Mouse (Mus musculus) G1E (cell line): Measurements from ENCODE around the gene Arhgef10l. TPM values are rescaled to one million over a fixed set of nuclear protein-coding genes. Genes with fewer than 3 reads are reported as not detected.

Experiments used
- ATAC-seq: 2 replicates; pipeline ENCODE4 v1.8.0; 2016; ENCODE audit warnings: mild to moderate bottlenecking; ENCODE audit not compliant: insufficient number of reproducible peaks, poor library complexity, low FRiP score, severe bottlenecking; ENCODE audit errors: extremely low read depth
- DNase-seq: peaks from one replicate; pipeline ENCODE4 v3.0.0; 2012; ENCODE audit warnings: low spot score
- H3K27me3 ChIP-seq: 2 replicates; pipeline ENCODE4 v1.6.1; 2012; ENCODE audit warnings: mild to moderate bottlenecking, low read length, inconsistent platforms; ENCODE audit not compliant: insufficient read depth
- H3K36me3 ChIP-seq: replicated peaks from 2 replicates; pipeline ENCODE3; 2012; ENCODE audit warnings: mild to moderate bottlenecking, inconsistent platforms
- H3K4me1 ChIP-seq: 2 replicates; pipeline ENCODE4 v1.6.1; 2012; ENCODE audit warnings: low read depth, low read length, inconsistent platforms, mixed read lengths; ENCODE audit not compliant: insufficient read depth
- H3K4me3 ChIP-seq: 2 replicates; pipeline ENCODE4 v1.5.1; 2012; ENCODE audit warnings: low read depth, mild to moderate bottlenecking, inconsistent platforms, low read length, moderate library complexity, mixed read lengths
- H3K9me3 ChIP-seq: replicated peaks from 2 replicates; pipeline ENCODE4 v1.6.1; 2012; ENCODE audit warnings: inconsistent platforms
- CTCF ChIP-seq: IDR thresholded peaks from 2 replicates; pipeline ENCODE4 v1.5.1; 2012; ENCODE audit warnings: low read depth, low read length, inconsistent platforms, mixed read lengths
- GATA1 ChIP-seq: IDR thresholded peaks from 2 replicates; pipeline ENCODE4 v1.6.1; 2012; ENCODE audit warnings: borderline replicate concordance, low read length, inconsistent platforms, mixed read lengths
- GATA2 ChIP-seq: IDR thresholded peaks from 2 replicates; pipeline ENCODE4 v1.6.1; 2012; ENCODE audit warnings: low read depth, low read length, inconsistent platforms, borderline replicate concordance
- POLR2AphosphoS5 ChIP-seq: IDR thresholded peaks from 2 replicates; pipeline ENCODE4 v1.6.1; 2012; ENCODE audit warnings: low read depth, low read length, inconsistent platforms; ENCODE audit not compliant: insufficient replicate concordance
- TAL1 ChIP-seq: conservative IDR thresholded peaks from 2 replicates; pipeline ENCODE4 v1.6.1; 2012; ENCODE audit warnings: low read depth, low read length, inconsistent platforms, mixed read lengths
- polyA plus RNA-seq: library from polyadenylated mRNA; stranded (reverse); fragments of >175 nt; gene quantifications from 2 replicates; pipeline ENCODE4 v1.2.3, GENCODE M21; 2012
- total RNA-seq, 2 experiments: library from RNA; stranded (forward) in 1 of 2; stranded (reverse) in 1 of 2; fragments of 200-1000 nt in 1 of 2; fragments of >200 nt in 1 of 2; fragmentation: Nextera tagmentation in 1 of 2; gene quantifications; 2 replicates each; pipeline ENCODE4 v1.2.3; 2014 to 2017

The Arhgef10l gene
- total and polyA plus RNA-seq, 3 experiments = 24.7 to 32.6 (median 25.0) TPM

DNA sequence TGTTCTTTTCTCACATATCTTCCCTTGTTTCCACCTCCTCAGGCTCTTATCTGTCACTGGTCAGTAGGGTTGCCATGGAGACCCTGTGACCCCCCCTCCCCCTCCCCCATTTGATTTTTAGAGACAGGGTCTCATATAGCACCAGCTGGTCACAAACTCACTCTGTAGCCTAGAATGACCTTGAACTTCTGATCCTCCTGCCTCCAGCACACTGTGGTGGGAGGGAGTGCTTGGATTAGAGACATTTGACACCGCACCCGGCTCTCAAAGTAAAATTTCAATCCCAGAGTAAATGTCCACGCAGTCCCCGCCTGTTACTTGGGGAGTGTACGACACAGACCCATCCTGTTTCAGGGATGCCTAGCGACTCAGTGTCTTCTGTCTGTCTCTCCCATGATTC lies 51.7 kb downstream of the Arhgef10l start:
- Histone ChIP-seq H3K4me3 (no peak overlapping the region), H3K4me1 (no peaks in the 10 kb centered on the region), H3K27me3 (peaks cover 42% of the 10 kb centered on the region), H3K9me3 (no peaks in the 10 kb centered on the region), H3K36me3 (no peaks in the 10 kb centered on the region)
- no peak for DNase-seq
- no peak for ATAC-seq
- TF ChIP-seq POLR2AphosphoS5 = no peak
- TF ChIP-seq TAL1 = no peak
- no peak for TF ChIP-seq GATA1
- TF ChIP-seq CTCF = no peak
- no peak for TF ChIP-seq GATA2

DNA sequence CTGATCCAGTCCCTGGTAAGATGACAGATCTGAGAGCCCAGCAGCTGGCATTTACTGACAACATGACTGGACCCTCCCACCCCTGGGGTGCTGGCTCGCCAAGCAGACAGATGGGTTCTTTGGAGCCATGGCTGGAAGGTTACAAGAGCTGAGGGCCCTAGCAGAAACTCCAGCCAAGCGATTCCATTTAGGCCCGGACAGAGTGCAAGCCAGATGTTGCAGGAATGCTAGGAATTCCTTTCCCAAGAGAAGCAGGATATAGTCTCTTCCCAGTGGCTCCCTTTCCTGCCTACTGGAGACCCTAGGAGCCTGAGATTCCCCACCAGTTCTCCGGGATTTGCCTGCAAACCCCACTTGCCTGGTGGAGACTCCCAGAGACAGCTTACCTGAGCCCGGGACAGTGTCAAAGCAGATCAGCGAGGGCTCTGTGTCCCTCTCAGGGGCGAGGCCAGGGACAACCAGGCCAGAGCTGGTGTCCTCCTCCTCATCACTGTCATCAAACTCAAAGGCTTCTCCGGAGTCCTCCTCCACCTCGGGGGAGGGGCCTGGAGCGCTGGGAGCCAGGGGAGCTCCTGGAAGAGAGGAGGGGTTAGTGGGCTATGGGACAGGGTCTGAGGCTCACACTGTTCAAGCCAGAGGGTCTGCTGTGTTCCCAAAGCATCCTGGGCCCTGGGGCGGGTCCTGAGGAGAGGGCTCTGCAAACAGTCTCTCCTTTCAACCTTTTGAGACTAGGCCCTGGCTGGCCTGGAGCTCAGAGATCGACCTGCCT lies 54.8 kb downstream of the Arhgef10l start:
- TF ChIP-seq CTCF (no peak), GATA1 (no peak), TAL1 (no peak), GATA2 (no peak), POLR2AphosphoS5 (no peak)
- Histone ChIP-seq H3K36me3 (no peaks in the 10 kb centered on the region), H3K9me3 (no peaks in the 10 kb centered on the region), H3K27me3 (peaks cover 37% of the 10 kb centered on the region), H3K4me3 (no peak overlapping the region), H3K4me1 (no peaks in the 10 kb centered on the region)
- ATAC-seq (no peak), DNase-seq (no peak)

DNA sequence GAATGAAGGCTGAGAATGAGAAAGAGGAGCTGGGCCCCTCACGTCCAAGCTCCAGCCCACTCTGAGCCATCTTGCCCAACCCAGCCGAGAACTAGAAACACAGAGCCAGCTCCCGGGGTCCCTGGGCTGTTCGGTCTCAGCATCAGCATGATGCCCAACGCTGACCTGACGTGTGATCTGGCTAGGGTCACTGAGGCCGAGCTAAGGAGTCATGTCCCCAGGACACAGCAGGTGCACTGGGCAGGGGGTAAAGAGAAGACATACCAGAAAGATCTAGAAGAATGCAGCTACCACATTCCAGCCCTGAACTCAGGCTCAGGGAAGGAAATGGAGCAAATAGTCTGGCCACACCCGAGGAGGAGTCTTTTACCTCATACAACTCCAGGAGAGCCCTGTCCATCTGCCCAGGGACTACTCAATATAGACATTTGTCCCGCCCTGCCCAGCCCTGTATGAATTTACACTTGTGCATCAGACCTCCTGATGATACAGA lies 57.5 kb downstream of the Arhgef10l start:
- Histone ChIP-seq H3K4me3 (no peak overlapping the region), H3K4me1 (no peaks in the 10 kb centered on the region), H3K9me3 (no peaks in the 10 kb centered on the region), H3K27me3 (peaks cover 33% of the 10 kb centered on the region), H3K36me3 (no peaks in the 10 kb centered on the region)
- DNase-seq (no peak), ATAC-seq (no peak)
- TF ChIP-seq CTCF = no peak
- TF ChIP-seq GATA2 = no peak
- TF ChIP-seq TAL1 = no peak
- no peak for TF ChIP-seq GATA1
- no peak for TF ChIP-seq POLR2AphosphoS5

DNA sequence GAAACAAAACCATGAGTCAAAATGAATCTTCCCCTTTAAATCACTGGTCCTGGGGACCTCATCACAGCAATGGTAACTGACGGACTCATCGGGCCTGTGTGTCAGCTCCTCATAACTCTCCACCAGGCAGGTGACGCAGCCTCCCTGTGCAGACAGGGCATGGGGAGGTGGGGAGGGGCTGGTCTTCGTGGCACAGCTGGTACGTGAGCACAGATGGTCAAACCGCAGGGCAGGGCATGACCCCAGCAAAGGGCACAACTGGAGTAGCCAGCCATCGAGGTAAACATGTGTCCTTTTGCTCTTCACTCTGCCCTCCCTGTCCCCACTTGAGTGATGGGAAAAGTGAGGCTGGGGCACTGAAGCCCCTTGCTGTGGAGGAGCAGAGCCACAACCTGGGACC lies 59.0 kb downstream of the Arhgef10l start:
- H3K9me3 ChIP-seq = no peaks in the 10 kb centered on the region
- peaks cover 37% of the 10 kb centered on the region for H3K27me3 ChIP-seq
- H3K36me3 ChIP-seq = no peaks in the 10 kb centered on the region

DNA sequence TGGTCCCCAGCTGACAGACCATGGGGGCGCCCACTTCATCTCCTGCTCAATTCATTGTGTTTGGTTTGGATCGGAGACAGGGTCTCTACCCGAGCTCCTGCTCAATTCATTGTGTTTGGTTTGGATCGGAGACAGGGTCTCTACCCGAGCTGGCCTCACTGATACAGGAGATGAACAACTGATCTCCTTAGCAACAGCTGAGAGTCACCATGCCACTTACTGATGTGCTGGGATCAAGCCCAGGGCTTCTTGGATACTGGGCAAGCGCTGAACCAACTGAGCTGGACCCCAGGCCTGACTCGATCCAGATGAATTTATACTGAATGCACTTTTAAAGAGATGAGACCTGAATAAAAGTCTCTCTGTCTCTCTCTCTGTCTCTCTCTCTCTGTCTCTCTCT lies 59.6 kb downstream of the Arhgef10l start:
- no peaks in the 10 kb centered on the region for H3K36me3 ChIP-seq
- no peaks in the 10 kb centered on the region for H3K9me3 ChIP-seq
- TF ChIP-seq GATA2 = no peak
- DNase-seq = no peak
- peaks cover 36% of the 10 kb centered on the region for H3K27me3 ChIP-seq
- ATAC-seq = no peak
- H3K4me3 ChIP-seq = no peak overlapping the region
- H3K4me1 ChIP-seq = no peaks in the 10 kb centered on the region

More for the DNA sequence above, 59.0 kb downstream of the Arhgef10l start:
- no peak for TF ChIP-seq GATA1
- no peak for TF ChIP-seq CTCF
- TF ChIP-seq GATA2 = no peak
- TF ChIP-seq POLR2AphosphoS5 = no peak
- TF ChIP-seq TAL1 = no peak
- no peaks in the 10 kb centered on the region for H3K4me1 ChIP-seq
- DNase-seq (no peak), ATAC-seq (no peak)
- H3K4me3 ChIP-seq = no peak overlapping the region

DNA sequence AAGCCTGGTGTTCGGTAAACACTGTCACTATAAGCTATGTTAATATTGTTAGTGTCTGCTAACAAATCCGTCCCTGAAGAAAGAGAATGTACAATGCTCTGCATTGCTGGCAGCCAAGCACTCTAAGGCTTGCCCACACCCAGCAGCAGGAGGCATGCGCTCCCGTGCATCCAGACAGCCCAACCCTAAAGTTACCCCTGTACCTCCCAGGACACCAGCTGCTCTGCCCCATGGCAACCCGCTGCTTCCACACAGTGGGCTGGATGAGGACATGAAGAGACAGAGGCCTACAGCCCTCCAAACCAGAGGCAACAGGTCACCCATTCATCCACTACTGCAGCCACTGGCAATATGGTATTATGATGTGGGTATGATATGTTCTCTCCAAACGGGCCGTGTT lies 60.0 kb downstream of the Arhgef10l start:
- Histone ChIP-seq H3K4me3 (no peak overlapping the region), H3K27me3 (peaks cover 34% of the 10 kb centered on the region), H3K36me3 (no peaks in the 10 kb centered on the region), H3K4me1 (no peaks in the 10 kb centered on the region), H3K9me3 (no peaks in the 10 kb centered on the region)
- ATAC-seq (no peak), DNase-seq (no peak)
- TF ChIP-seq CTCF (no peak), TAL1 (no peak), GATA1 (no peak), GATA2 (no peak), POLR2AphosphoS5 (no peak)
